Mouse (Mus musculus) frontal cortex, postnatal 14 days (tissue): ENCODE measurements around the gene Cib4.

ENCODE experiments used
- DNase-seq, 2 experiments: peaks; one replicate each; pipeline ENCODE4 v3.0.0; 2022; ENCODE audit warnings: low spot score in 2 of 2

Cib4 gene

GRCm38 (mm10) chr5:30440308-30440906 is 105.2 kb downstream of the Cib4 start:
- DNase-seq = no peak

- no peak for DNase-seq
Measured at GRCm38 (mm10) chr5:30438931-30439330, 106.7 kb downstream of the Cib4 start.
